Mouse (Mus musculus): ENCODE data around the gene Polr3a.
"Not testable (repeated sequence)": the region's sequence is repeated elsewhere in the genome, so short reads cannot be mapped to it uniquely, and the experiment has no call there.

The Polr3a gene

DNA sequence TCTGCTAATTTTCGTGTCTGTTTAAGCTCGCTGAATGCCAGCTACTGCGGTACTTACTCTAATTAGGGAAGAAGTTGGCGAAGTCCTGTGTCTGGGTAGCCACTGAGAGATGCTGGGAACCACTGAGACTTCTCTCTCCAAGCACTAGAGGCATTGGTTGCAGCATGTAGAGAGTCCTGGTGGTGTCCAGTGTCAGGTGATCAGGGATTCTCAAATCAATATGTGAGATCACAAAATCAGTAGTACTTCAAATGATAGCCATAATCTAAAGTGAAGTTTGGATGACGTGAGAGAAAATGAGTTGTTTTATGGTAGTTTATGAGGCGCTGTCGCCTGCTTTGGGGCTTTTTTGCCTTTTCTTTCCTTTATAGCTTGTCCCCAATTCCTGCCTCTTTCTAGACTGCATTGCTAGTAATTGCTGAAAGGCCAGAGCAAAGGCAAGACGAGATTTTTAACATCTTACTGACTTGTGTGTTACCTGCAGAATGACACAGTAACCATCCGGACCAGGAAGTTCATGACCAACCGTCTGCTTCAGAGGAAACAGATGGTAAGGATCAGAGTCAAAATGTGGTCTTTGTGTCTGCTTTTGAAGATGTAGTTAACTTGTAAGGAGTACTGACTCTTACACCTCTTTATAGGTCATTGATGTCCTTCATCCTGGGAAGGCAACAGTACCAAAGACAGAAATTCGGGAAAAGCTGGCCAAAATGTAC is 4.6 kb upstream of the Polr3a start:
- no peak for DNase-seq (ENCODE audit: low spot score)

DNA sequence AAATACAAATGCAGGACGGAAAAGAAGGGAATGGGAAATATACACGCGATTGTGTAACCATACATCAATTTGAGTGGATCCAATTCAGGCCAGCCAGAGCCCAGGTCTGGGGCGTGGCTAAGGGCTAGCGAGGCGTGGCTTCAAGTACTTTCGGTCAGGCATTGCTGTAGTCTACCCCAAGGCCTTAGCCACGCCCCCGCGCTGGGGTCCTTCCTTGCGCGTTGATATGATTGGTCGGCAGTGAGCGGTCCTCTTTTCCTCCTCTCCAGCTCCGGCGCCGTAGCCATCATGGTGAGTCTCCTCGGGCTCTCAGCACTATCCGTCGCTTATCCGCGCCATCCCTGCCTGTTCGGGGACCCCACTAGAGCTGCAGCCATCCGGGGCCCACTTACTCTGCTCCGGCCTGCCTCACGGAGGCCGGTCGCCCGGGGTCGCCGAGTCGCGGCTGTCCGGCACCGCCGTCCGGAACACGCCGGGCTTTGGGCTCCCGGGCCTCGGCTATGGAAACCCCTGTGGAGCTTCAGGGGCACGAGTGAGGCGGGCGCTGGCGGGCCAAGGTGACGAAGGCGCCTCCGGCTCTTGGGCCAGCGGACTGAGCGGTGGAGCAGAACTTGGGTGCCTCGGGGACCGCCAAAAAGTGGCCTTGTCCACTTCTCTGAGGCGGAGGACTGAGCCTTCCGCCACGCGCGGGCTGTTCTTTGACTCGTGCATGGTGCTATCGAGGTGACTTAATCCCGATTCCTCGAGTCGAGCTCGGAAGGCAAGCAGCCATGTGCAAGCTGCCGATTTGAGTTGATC is 3.8 kb upstream of the Polr3a start:
- DNase-seq (ENCODE audit: low spot score) = peak; percentile 97

DNA sequence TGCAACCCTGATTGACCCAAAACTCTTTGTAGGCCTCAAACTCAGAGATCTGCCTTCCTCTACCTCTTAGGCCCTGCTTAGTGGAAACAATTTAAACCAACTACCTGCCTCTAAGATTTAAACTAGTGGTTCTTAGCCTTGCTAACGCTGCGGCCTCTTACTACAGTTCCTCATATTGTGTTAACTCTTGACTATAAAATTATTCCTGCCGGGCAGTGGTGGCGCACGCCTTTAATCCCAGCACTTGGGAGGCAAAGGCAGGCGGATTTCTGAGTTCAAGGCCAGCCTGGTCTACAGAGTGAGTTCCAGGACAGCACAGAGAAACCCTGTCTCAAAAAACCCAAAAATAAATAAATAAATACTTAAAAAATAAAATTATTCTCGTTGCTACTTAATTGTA is 2.9 kb upstream of the Polr3a start:
- DNase-seq (ENCODE audit: low spot score) = not testable (repeated sequence)

GRCm38 (mm10) chr14:24486241-24486767 is 554 bp downstream of the Polr3a start:
- peak; percentile 46 for DNase-seq (ENCODE audit: low spot score)

- no peak for DNase-seq (ENCODE audit: low spot score)
Measured at GRCm38 (mm10) chr14:24468806-24469205, 18.1 kb downstream of the Polr3a start.

DNA sequence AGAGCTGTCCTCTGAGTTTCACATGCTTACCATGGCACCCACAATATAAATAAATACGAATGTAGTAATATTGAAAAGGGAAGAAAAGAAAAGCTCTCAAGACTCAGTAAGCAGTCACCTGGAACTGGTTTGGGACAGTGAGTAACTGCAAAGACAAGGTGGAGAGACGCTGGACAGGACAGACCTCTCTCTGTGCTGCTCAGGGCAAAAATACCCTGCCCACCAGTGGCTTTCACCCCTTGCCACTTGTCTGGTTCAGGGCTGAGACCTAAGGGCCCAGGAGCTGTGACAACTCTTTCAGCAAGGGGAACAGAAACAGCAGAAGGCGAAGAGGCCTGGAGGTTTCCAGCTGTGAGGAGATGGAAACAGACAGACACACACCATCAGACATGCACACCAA is 28.7 kb downstream of the Polr3a start:
- DNase-seq (ENCODE audit: low spot score) = no peak

DNA sequence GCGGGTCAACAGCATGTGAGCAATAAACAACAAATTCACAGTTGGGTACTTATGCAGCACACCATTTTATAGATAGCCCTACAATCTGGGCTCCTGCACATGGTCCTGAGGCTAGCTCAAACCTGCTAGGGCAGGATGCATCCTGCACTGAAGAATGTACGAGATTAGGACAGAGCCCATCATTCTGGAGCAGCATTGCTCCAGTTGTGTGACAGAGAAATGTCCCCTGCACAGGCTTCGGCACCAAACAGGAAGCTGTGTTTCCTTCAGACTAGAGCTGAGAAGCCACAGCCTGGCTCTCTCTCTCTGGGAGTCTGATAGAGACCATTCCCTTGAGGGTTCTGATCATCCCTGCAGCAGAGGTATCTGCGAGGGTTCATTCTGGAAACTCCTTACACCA is 43.3 kb downstream of the Polr3a start:
- DNase-seq (ENCODE audit: low spot score) = not testable (repeated sequence)

All from embryo, embryonic 10.5 days (tissue).